Mouse (Mus musculus) gastrocnemius, postnatal 10 days (tissue): Measurements from ENCODE around the gene Hs6st1. TPM values are rescaled to one million over a fixed set of nuclear protein-coding genes. Genes with fewer than 3 reads are reported as not detected.

Source experiments
- DNase-seq: peaks from one replicate; pipeline ENCODE4 v3.0.0; 2021; ENCODE audit warnings: mixed read lengths
- total RNA-seq, 2 experiments: library from RNA; stranded (reverse); gene quantifications; 2 replicates each; pipeline ENCODE4 v1.2.3; 2021

Gene Hs6st1
- total RNA-seq, 2 experiments from 2014 or later: 26.2 to 28.3 TPM

DNA sequence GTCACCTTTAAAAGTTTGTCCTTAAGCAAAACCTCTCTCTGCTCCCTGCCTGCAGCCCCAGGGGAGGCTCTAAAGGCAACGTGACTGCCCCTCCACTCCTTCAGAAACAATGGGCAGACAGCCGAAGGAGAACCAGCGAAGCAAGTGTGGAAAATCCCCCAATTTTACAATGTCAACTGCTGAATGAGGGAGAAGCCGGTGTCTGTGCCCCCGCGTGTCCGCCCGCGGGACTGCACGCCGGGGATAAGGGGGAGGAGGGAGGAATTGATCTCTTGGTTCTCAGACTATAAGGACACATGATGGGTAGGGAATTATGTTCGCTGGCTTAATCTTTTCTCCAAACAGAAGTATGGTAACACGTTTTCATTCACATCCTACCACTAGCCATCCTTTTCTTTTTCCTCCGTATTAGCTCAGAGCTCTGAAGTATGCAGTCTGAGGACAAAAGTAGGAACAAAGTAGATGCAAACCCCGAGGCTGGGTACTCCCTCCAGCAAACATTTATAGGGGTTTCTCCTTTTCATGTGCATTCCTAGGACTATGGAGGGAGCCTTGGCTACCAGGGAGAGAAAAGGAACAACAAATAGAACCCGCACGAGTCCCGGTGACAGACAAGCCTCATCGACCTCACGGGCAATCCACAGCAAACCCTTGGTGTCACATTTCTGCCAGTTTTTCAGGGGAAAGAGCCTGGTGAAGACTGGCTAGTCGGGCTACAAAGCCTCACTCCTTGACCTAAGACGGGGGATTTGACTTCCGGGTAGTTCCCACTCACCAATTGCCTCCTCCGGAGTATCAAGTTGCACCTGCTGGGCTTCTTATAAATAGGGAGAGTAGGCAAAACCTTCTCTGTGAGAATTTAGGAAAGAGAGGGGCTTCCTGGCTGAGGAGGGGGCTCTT is 3.1 kb upstream of the Hs6st1 start:
- DNase-seq: peak; percentile 89

DNA sequence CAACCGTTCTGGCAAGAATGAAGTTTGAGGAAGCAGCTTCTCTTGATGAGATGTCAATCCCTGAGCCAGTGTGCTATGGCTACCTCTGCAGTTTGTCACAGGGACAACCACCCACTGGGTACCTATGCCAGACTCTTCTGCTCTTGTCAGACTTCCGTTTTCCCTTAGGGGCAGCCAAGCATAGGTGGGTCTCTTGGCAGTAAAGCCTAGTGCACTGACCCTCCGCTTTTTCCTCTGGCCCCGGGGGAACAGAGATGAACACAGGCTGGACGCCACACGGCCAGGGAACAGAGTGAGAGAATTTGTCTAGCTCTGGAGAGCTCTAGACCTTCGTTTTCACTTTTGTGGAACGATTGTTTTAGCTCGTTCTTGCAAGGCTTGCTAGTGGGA is 2.4 kb upstream of the Hs6st1 start:
- DNase-seq: no peak

DNA sequence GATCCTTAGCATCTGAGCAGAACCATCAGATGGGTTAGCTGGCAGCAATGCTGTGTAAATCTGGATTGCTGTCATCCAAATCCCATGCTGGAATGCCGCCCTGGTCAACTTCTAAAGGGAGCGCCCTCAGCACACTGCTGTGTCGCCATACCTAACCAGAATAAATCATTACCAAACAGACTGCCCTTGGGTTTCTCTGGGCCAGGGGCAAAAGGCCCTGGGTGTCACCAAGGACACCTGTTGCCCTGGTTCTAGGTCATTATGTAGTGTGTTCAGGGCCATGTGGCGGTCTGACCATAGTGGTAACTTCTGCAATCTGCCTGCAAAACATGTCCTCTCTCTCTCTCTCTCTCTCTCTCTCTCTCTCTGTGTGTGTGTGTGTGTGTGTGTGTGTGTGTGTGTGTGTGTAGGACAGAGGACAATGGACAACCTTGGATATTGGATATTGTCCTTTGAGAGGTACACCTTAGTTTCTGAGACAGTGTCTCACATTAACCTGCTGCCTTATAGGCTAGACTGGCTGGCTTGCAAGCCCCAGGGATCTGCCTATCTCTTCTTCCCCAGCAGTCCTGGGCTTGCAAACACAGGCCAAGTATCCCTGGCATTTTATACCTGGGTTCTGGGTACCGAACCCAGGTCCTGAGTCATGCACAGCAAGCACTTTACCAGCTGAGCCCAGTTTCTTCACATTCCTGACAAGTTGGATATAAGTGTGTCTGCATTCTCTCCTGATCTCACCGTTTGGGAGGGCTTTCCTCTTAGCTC is 1.8 kb upstream of the Hs6st1 start:
- no peak for DNase-seq

DNA sequence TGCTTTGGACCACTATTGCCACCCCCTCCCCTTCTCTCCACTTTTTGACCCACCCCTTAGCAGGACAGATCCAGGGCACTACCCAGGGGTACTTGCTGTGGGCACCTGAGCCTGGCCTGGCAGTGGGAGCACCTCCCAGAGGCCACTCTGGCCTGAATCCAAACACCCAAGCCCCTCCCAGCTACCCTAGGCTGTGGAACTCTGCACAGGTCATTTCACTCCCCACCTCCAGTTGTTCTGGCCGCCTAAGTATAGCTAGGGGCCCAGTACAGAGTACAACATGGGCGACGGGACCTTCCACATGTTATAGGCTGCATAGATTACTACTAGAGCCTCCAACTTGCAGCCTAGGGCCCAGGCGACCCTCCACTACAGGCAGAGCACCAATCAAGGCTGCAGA is 999 bp upstream of the Hs6st1 start:
- DNase-seq: no peak

DNA sequence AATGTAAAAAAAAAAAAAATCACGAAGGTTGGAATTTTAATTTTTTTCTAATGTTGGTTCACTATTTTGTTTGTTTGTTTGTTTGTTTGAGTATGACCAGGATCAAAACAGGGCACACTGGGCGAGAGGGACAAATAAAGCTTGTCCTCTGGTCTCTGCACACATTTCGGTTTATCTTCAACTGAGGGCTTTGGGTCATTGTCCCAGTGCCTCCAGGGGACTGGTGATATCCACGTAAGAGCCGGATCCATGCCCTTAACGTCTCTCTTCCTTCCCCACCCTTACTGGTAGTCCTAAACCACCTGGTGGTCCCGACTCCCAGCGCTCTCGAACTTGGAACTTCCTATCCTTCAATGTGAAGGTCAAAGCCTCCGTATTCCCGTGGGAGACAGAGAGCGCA is 589 bp upstream of the Hs6st1 start:
- DNase-seq: no peak

DNA sequence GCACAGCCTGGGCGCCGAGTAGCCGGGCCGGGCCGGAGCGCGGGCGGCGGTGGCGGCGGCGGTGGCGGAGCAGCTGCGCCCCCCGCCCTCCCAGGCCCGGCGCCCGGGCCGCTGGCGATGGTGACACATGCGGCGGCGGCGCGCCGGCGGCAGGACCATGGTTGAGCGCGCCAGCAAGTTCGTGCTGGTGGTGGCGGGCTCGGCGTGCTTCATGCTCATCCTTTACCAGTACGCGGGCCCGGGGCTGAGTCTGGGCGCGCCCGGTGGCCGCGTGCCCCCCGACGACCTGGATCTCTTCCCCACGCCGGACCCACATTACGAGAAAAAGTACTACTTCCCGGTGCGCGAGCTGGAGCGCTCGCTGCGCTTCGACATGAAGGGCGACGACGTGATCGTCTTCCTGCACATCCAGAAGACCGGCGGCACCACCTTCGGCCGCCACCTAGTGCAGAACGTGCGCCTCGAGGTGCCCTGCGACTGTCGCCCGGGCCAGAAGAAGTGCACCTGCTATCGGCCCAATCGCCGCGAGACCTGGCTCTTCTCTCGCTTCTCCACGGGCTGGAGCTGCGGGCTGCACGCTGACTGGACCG is 426 bp downstream of the Hs6st1 start:
- DNase-seq: no peak

DNA sequence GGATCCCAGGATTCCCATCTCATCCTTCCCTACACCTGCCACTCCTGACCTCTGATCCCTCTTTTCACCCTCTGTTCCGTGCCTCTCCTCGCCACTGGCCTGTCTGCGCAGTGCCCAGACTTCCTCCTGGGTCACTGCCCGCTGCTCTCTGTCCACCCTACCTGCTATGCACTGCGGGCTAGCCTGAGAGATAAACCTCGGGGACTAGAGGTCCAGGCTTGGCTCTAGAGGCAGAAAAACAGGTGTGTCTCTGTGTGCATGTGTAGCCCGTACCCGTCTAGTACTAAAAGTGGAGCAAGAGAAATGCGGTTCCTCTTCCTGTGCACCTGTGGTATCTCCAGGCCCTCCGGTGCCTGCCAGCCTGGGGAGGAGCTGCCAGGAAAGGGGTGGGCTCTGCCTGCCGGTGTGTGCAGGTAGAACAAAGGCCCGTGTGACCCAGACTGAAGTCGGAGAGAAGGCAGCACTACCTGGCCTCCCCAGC is 1.1 kb downstream of the Hs6st1 start:
- no peak for DNase-seq

DNA sequence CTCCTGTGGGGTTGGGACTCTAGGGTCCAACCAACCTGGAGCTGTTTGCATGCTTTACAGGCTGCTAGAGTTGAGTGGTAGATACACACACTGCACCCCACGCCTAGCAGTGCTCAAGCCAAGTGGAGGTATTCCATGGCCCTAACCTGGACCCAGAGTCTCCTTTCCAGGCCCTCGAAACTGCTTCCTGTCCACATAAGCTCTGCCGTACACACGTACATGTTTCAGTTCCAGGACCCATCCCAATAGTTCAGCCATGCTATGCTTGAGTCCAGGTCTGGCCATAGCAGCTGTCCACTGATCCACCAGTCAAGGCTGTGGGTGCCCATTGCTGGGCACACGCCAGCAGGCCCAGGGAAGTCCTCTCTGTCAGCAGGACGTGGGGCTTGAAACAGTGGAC is 2.0 kb downstream of the Hs6st1 start:
- DNase-seq: no peak

DNA sequence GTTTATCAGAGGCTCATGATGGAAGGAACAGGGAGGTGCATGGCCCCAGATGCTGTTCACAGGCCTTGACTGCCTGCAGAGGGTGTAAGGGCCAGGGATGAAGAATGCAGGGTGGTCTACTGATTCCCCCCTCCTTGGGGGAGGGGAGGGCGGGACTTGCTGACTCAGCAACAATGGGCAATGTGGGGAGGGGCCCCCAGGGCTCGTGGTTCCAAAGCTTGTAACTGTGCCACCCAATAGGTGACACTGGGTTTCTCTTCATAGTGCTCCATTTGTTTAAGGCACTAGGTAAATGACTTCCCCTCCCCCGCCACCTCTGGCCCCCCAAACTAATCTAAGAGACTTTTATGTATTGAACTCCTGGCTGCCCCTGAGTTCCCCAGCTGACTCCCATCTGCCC is 2.5 kb downstream of the Hs6st1 start:
- no peak for DNase-seq

DNA sequence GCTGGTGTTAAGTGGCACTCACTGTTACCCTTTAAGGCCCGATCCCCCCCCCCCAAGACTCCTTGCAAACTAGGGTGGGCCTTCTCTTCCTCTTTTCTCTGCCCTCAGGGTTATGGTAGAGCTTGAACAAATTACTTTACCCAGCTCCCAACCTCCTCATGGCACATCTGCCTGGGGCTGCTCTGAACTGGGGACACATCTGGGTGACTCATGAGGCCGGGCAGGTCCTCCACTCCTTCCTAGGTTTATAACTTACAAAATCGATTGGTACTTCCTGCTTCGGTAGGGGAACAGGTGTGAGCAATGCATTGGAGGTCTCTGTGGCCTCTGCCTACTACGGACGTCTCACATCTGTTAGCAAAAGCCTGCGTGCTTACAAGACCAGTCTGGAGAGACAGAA is 3.0 kb downstream of the Hs6st1 start:
- DNase-seq: no peak

DNA sequence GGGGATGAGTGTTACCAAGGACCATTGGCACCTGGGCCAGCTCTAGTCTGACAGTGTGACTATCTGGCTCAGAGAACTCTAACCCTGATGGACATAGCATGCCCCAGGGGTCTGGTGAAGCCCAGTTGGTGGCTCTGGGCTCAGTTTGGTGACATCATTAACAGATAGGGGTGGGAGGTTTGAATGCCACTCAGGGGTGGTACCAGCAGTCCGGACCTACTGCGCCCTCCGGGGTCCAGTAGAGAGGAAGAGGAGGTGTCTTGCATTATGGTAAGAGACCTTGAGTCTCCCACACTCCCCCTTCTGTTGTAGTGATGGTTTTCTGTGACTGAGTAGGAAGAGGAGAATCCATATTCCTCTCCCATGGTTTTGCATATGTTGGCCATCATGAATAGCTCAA is 3.4 kb downstream of the Hs6st1 start:
- DNase-seq: no peak

DNA sequence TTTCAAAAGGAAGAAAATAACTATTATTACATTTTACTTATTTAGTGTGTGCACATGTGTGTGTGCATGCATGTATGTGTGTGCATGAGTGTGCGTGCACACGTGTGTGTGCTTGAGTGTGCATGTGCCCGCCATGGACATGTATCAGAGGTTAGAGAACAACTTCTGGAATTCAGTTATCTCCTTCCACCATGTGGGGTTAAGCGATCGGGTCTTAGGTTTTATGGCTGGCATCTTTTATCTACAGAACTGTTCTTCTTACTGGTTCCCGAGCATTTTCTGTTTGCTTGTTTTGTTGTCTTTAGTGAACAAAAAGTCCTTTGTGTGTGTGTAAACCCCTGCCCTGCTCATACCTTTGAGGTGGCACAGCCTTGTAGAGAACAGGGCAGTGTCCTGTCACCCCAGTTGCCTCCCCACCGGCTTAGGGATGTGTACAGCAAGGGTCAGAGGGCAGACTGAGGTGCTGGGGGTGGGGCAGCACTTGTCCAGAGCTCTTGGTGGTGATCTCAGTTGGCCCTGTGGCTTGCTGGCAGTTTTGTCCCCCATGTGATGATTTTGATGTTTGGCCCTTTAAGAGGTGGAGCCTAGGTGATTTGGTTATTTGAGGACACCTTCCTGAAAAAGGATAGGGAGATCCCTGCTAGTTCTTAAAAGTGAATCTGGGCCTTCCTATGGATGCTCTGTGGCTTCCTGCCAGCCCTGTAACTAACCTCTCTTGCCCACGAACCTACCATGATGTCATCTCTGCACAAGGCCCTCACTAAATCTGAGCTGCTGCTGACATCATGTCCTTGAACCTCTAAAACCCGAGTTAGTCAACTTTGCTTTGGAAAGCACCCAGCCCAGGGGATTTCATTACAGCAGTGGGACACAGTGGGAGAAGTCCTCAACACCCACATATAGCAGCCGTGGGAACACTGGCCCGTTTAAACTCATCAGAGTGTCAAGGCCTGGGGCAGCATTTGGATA is 4.7 kb downstream of the Hs6st1 start:
- no peak for DNase-seq

DNA sequence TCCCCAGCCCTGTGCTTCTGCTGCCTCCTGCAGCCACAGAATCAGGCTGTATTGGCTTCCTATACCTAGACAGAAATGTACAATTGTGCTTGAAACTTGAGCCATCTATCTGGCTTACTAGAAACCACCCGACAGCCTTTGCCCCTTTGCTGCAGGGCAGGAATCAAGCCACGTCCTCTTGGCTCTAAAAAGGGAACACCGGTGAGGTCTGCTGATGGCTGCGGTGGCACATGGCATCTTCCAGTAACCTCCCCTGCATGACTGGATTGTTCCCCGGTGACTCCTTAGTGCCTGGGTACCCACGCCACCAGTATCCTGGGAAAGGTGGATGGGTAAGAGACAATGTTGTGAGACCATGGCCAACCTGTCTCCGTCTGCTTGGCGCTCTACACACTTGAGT is 5.4 kb downstream of the Hs6st1 start:
- no peak for DNase-seq

DNA sequence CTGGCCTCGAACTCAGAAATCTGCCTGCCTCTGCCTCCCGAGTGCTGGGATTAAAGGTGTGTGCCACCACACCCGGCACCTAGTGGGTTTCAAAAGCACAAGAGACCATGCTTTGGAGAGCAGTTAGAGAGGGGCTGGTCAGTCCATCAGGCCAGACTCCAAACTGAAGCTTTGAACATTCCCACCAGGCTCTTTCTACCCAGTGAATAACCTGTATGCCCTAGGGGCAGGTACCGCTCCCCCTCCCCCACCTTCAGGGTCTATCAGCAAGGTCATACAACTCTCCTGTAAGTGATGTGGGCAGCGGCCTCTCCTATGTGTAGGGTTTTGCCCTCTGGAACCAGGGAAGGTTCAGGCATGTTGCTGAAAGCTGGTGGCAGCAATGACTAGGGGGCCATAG is 6.0 kb downstream of the Hs6st1 start:
- no peak for DNase-seq

DNA sequence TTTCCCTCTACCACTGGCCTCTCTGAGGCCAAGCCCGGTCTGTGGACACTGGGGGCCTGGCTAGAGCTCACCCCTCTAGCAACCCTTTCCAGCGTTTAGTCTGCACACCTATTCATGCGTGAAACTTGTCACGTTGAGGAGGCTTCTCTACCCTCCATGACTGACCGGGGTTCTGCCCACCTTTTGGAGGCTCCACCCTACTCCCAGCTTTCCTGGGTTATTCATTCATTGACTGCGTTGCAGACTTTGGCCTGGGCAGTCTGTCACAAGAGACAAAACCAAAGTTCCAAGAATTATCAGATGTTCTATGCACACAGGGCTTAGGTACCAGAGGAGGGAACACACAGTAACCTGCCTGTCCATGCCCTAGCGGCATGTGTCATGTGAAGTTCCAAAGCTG is 6.8 kb downstream of the Hs6st1 start:
- no peak for DNase-seq

DNA sequence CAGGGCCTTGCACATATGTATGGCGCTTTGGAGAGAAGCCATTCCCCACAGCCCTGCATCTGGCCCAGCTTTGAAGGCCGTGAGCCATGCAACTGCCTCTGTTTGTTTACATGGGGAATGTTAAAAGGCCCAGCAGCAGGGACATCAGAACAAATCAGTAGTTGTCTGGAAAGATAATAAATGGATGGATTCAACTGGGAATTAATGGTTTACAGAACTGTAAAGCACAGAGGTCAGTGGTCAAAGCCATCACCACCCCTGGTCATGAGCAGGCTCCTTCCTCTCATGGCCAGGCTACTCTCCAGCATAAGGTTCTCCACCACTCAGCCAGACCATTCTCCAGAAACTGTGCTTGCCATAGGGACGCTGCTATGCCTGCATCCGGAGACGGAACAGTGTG is 7.5 kb downstream of the Hs6st1 start:
- no peak for DNase-seq

DNA sequence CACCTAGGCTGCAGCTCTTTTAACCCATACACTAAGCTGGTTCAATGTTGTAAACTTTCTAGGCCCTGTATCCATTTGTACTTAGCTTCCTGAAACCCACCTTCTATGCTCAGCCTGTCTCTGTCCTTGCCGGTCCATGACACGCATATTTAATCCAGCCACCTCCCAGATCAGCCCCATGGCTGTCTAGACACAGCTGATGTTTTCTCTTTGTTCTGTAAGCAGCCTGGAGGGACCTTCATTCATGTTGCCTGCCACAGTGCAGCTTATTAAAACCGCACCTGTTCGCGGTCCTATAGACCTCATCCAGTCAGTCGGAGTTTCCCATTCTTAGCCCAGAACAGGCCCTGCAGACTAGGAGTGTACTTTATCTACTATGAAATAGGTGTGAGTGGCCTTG is 8.9 kb downstream of the Hs6st1 start:
- no peak for DNase-seq

DNA sequence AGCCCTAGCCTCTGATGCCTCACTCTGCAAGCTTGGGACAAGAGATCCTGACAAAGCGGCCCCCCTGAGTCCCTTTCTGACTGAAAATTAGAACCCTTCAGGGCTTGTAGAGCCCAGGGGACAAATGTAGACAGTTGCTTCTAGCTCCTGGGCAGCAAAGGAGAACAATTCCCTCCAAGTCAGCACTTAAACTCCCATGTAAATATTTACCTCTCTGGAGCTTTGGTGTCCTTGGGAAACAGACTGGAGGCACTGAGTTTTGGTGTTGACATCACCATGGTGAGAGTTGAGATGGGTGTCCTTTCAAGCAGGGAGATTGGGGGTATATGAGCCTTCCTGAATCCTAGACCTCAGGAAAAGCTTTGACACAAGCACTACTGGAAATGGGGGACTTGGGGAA is 10.1 kb downstream of the Hs6st1 start:
- DNase-seq: no peak

DNA sequence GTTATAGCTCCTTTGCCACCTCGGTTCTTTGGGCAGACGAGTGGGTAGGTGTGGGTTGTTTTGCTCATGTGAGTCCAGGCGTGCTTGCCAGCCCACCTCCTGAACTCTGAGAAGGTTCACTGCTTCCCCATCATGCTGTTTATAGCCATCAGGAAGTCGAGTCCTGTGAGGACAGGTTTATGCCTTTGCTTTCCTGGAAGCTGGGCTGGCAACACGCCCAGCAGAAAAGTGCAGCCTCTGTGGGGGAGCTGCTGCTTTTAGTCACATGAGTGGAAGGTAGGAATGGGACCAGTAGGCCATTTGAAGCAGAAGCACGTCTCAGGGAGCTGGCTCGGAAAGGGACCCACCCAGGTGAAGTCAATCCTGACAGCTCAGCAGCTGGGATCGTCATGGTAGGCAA is 11.5 kb downstream of the Hs6st1 start:
- DNase-seq: no peak

DNA sequence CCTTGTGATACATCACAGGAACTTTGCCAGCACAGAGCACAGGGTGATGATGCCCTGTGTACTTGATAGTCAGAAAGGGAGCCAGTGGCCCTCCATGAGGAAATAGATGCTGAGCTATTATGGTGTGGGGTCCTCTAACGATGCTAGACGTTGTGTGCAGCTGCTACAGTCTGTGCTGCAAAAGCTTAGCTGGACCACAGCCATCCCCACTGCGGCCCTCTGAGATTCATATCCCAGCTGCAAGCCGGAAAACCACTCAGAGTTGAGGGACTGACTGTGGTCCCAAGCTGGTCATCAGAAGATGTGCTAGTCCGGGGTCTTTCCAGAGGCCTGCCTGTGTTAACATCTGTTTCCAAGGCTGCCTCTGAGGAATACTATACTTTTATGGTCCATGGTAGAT is 12.8 kb downstream of the Hs6st1 start:
- peak; percentile 45 for DNase-seq

DNA sequence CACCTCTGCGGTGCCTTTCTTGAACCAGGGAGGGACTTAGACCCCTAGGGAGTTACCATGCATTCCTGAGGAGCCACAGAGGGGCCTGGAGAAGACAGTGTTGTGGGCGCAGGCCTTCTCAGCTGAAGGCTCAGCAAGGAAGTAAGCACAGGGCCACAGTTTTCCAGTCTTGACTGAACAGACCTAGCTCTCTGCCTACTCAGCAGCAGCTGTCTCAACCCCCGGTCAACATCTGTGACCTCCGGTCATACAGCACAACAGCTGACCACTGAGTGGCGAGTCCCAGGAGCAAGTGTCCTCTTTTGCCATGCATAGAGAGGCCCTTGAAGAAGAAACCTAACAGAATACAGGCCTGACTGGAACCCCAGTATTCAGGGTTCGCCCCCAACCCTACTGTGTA is 14.0 kb downstream of the Hs6st1 start:
- no peak for DNase-seq

DNA sequence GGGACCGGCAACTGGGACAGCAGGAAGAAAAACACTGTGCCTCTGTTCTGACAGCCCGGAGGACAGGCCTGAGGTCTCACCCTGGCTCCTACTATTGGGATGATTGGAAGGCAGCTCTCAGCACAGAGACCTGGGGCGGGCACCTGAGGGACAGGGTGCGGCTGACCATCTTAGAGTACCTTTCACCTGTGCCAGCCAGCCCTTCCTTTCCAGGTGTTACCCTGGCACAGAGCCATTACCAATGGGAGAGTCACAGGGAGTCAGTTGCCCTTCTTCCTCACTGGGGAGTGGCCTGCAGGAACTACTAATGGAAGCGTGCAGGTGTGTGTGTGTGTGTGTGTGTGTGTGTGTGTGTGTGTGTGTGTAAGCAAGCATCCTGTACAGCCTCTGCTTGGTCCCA is 15.4 kb downstream of the Hs6st1 start:
- DNase-seq: no peak
